Mouse (Mus musculus) G1E (cell line): ENCODE results near the gene Cdsn. TPM values are rescaled to one million over a fixed set of nuclear protein-coding genes. Genes with fewer than 3 reads are reported as not detected.
A peak's percentile ranks its signal among the peaks of the same experiment; 100 is the strongest.

ENCODE experiments used
- ATAC-seq: 2 replicates; pipeline ENCODE4 v1.8.0; 2016; ENCODE audit warnings: mild to moderate bottlenecking; ENCODE audit not compliant: insufficient number of reproducible peaks, poor library complexity, low FRiP score, severe bottlenecking; ENCODE audit errors: extremely low read depth
- DNase-seq: peaks from one replicate; pipeline ENCODE4 v3.0.0; 2012; ENCODE audit warnings: low spot score
- H3K27me3 ChIP-seq: 2 replicates; pipeline ENCODE4 v1.6.1; 2012; ENCODE audit warnings: mild to moderate bottlenecking, low read length, inconsistent platforms; ENCODE audit not compliant: insufficient read depth
- H3K36me3 ChIP-seq: replicated peaks from 2 replicates; pipeline ENCODE3; 2012; ENCODE audit warnings: mild to moderate bottlenecking, inconsistent platforms
- H3K4me1 ChIP-seq: 2 replicates; pipeline ENCODE4 v1.6.1; 2012; ENCODE audit warnings: low read depth, low read length, inconsistent platforms, mixed read lengths; ENCODE audit not compliant: insufficient read depth
- H3K4me3 ChIP-seq: 2 replicates; pipeline ENCODE4 v1.5.1; 2012; ENCODE audit warnings: low read depth, mild to moderate bottlenecking, inconsistent platforms, low read length, moderate library complexity, mixed read lengths
- H3K9me3 ChIP-seq: replicated peaks from 2 replicates; pipeline ENCODE4 v1.6.1; 2012; ENCODE audit warnings: inconsistent platforms
- CTCF ChIP-seq: IDR thresholded peaks from 2 replicates; pipeline ENCODE4 v1.5.1; 2012; ENCODE audit warnings: low read depth, low read length, inconsistent platforms, mixed read lengths
- GATA1 ChIP-seq: IDR thresholded peaks from 2 replicates; pipeline ENCODE4 v1.6.1; 2012; ENCODE audit warnings: borderline replicate concordance, low read length, inconsistent platforms, mixed read lengths
- GATA2 ChIP-seq: IDR thresholded peaks from 2 replicates; pipeline ENCODE4 v1.6.1; 2012; ENCODE audit warnings: low read depth, low read length, inconsistent platforms, borderline replicate concordance
- POLR2AphosphoS5 ChIP-seq: IDR thresholded peaks from 2 replicates; pipeline ENCODE4 v1.6.1; 2012; ENCODE audit warnings: low read depth, low read length, inconsistent platforms; ENCODE audit not compliant: insufficient replicate concordance
- TAL1 ChIP-seq: conservative IDR thresholded peaks from 2 replicates; pipeline ENCODE4 v1.6.1; 2012; ENCODE audit warnings: low read depth, low read length, inconsistent platforms, mixed read lengths
- polyA plus RNA-seq: library from polyadenylated mRNA; stranded (reverse); fragments of >175 nt; gene quantifications from 2 replicates; pipeline ENCODE4 v1.2.3, GENCODE M21; 2012
- total RNA-seq, 2 experiments: library from RNA; stranded (forward) in 1 of 2; stranded (reverse) in 1 of 2; fragments of 200-1000 nt in 1 of 2; fragments of >200 nt in 1 of 2; fragmentation: Nextera tagmentation in 1 of 2; gene quantifications; 2 replicates each; pipeline ENCODE4 v1.2.3; 2014 to 2017

The Cdsn gene
- total and polyA plus RNA-seq, 3 experiments, result not detected

DNA sequence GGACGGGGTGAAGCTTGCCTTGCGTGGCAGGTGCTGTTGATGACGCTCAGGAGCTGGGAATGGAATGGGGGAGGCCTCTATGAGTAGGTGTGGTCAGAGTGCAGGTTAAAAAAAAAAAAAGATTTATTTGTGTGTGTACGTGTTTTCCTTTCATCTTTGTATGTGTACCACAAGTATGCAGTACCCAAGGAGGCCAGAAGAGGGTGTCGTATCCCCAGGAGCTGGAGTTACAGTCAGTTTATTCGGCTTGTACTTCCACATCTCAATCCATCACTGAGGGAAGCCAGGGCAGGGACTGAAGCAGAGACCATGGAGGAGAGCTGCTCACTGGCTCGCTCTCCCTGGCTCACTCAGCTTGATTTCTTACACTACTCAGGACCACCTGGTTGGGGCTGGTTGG lies 19.5 kb downstream of the Cdsn start:
- peaks cover 25% of the 10 kb centered on the region for H3K27me3 ChIP-seq
- H3K4me1 ChIP-seq, result no peaks in the 10 kb centered on the region
- H3K9me3 ChIP-seq, result no peaks in the 10 kb centered on the region; the same call in 1 of the 2 replicates
- DNase-seq (no peak), ATAC-seq (no peak)
- TF ChIP-seq GATA2 (no peak), POLR2AphosphoS5 (no peak), TAL1 (no peak), CTCF (no peak), GATA1 (no peak)
- H3K36me3 ChIP-seq, result no peaks in the 10 kb centered on the region
- no peak overlapping the region for H3K4me3 ChIP-seq

DNA sequence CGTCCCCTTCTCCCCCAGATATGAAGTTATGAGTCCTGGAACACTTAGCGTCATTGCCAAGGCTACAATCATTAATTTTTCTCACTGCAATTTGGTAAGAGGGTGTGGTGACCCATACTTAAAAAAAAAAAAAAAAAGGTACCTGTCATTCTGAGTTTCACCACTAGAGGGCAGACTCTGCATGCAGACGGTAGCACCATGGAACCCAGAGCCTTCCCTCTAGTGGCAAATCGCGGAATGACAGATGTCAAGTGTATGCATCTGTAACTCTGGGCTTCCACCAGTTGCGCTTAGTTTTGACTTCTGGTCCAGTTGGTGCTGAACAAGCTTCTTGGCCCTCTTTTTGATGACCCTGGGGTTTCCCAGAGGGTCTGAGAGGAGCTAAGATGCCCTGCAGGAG lies 26.3 kb downstream of the Cdsn start:
- DNase-seq, result peak; percentile 26
- Histone ChIP-seq H3K36me3 (no peaks in the 10 kb centered on the region), H3K4me3 (no peak overlapping the region), H3K4me1 (no peaks in the 10 kb centered on the region), H3K27me3 (peaks cover 14% of the 10 kb centered on the region), H3K9me3 (no peaks in the 10 kb centered on the region)
- TF ChIP-seq GATA2, result no peak
- TF ChIP-seq CTCF, result peak; percentile 92
- TF ChIP-seq POLR2AphosphoS5, result no peak
- TF ChIP-seq GATA1, result no peak
- no peak for TF ChIP-seq TAL1
- ATAC-seq, result peak; percentile 34; the same call in 1 of the 2 replicates

DNA sequence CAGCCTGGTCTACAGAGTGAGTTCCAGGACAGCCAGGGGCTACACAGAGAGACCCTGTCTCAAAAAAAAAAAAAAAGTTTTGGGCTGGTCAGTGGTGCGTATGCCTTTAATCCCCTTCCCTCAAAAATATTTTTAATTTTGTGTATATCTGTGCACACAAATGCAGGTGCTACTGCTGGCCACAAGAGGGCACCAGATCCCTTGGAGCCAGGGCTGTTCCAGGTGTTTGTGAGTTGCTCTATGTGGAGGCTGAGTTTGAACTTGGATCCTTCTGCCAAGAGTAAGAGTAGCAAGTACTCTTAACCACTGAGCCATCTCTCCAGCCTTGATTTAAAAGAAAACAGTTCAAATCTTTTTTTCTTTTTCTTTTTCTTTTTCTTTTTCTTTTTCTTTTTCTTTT lies 31.0 kb downstream of the Cdsn start:
- DNase-seq, result no peak
- H3K4me1 ChIP-seq, result no peaks in the 10 kb centered on the region
- TF ChIP-seq CTCF (0 out of 2 replicates have a peak, but pooled peaks have one; percentile 8), POLR2AphosphoS5 (no peak), TAL1 (no peak)
- H3K4me3 ChIP-seq, result no peak overlapping the region
- no peak for ATAC-seq
- H3K9me3 ChIP-seq, result 0 out of 2 replicates have a peak, but pooled peaks cover 3% of the 10 kb centered on the region
- no peaks in the 10 kb centered on the region for H3K27me3 ChIP-seq
- H3K36me3 ChIP-seq, result no peaks in the 10 kb centered on the region

DNA sequence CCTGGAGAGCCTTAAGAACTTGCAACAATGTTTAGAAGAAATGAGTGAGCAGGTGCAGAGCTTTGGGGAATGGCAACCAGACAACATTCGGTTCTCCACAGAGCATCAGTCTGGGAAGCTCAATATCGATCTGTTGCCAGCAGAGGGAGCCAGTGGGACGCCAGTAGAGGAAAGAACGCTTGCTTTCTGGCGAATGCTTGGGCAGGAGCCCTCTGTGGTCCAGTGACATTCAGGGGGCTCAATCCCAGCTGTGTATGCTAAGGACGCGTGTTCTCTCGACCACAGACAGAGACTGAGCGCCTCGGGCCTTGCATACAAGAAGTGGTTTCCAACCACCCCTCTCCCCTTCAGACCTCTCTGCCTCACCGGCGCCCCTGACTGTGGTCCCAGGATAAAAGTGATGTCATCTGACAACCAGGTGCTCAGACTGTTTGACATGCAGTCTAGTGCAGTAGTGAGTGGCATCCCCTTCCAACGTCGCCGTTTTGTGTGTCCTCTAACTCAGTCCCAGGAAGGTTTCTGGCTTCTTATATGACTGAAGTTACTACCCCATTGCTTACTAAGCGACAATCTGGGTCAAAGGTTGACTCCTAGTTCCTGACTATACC lies 32.5 kb downstream of the Cdsn start:
- TF ChIP-seq TAL1, result no peak
- 0 out of 2 replicates have a peak, but pooled peaks have one; percentile 4 for TF ChIP-seq CTCF
- no peak for TF ChIP-seq GATA1
- no peak for TF ChIP-seq GATA2
- no peak for TF ChIP-seq POLR2AphosphoS5
- Histone ChIP-seq H3K27me3 (no peaks in the 10 kb centered on the region), H3K36me3 (no peaks in the 10 kb centered on the region), H3K4me3 (no peak overlapping the region), H3K4me1 (no peaks in the 10 kb centered on the region), H3K9me3 (0 out of 2 replicates have a peak, but pooled peaks cover 3% of the 10 kb centered on the region)
- DNase-seq (no peak), ATAC-seq (no peak)

DNA sequence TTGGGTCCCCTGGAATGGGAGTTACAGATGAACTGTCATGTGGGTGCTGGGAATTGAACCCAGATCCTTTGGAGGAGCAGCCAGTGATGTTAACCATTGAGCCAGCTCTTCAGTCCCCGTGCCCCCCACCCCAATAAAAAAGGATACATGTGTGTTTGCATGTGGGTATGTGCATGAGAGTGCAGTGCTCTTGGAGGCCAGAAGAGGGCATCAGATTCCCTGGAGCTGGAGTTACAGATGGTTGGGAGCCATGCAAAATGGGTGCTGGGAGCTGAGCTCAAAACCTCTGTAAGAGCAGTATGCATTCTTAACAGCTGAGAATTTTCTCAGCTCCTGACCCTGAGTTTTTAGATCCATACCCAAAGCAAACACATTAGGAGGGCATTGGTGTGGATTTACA lies 35.4 kb downstream of the Cdsn start:
- ATAC-seq (no peak), DNase-seq (no peak)
- Histone ChIP-seq H3K36me3 (no peaks in the 10 kb centered on the region), H3K4me3 (no peak overlapping the region), H3K27me3 (no peaks in the 10 kb centered on the region), H3K9me3 (0 out of 2 replicates have a peak, but pooled peaks cover 3% of the 10 kb centered on the region), H3K4me1 (0 out of 2 replicates have a peak, but pooled peaks cover 4% of the 10 kb centered on the region)
- no peak for TF ChIP-seq POLR2AphosphoS5
- no peak for TF ChIP-seq GATA1
- no peak for TF ChIP-seq CTCF
- no peak for TF ChIP-seq GATA2

DNA sequence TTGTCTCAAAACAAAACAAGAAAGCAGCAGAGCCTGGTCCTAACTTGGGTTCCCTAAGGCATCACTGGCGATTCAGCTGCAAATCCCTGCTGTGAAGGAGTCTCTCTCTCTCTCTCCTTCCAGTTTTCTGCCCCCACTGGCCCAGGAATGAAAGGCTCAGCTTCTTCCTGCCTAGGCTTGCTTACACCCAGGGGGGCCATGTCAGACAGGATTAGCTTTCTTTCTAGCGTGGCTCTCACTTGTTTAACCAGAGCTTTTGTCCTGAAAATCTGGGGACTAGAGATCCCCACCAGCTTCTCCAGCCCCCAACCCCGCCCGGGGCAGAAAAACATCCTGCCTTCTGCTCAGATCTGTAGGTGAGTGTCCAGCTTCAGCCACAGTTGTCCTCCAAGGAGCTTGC lies 36.5 kb downstream of the Cdsn start:
- DNase-seq (no peak), ATAC-seq (no peak)
- H3K9me3 ChIP-seq, result 0 out of 2 replicates have a peak, but pooled peaks cover 3% of the 10 kb centered on the region
- no peaks in the 10 kb centered on the region for H3K36me3 ChIP-seq
- TF ChIP-seq GATA2, result no peak
- TF ChIP-seq CTCF, result no peak
- no peak for TF ChIP-seq TAL1
- TF ChIP-seq POLR2AphosphoS5, result no peak
- no peak for TF ChIP-seq GATA1
- no peaks in the 10 kb centered on the region for H3K27me3 ChIP-seq
- H3K4me3 ChIP-seq, result no peak overlapping the region
- 0 out of 2 replicates have a peak, but pooled peaks cover 4% of the 10 kb centered on the region for H3K4me1 ChIP-seq
